Mouse (Mus musculus): ENCODE data around the gene Efcab6.

The Efcab6 gene

GRCm38 (mm10) chr15:83883821-83884220 is 181.4 kb downstream of the Efcab6 start:
- no peak for DNase-seq (ENCODE audit: low spot score in 2 of 2)

GRCm38 (mm10) chr15:83879845-83880244 is 185.3 kb downstream of the Efcab6 start:
- DNase-seq (ENCODE audit: low spot score in 2 of 2): no peak

- no peak for DNase-seq (ENCODE audit: low spot score in 2 of 2)
Measured at GRCm38 (mm10) chr15:83877898-83878297, 187.3 kb downstream of the Efcab6 start.

GRCm38 (mm10) chr15:83877155-83877866 is 187.9 kb downstream of the Efcab6 start:
- DNase-seq (ENCODE audit: low spot score in 2 of 2): no peak

GRCm38 (mm10) chr15:83870936-83871335 is 194.2 kb downstream of the Efcab6 start:
- DNase-seq (ENCODE audit: low spot score in 2 of 2): no peak

- DNase-seq (ENCODE audit: low spot score in 2 of 2): no peak
Measured at GRCm38 (mm10) chr15:83865626-83866025, 199.6 kb downstream of the Efcab6 start.

GRCm38 (mm10) chr15:83857129-83857528 is 208.1 kb downstream of the Efcab6 start:
- no peak for DNase-seq (ENCODE audit: low spot score in 2 of 2)

- no peak for DNase-seq (ENCODE audit: low spot score in 2 of 2)
Measured at GRCm38 (mm10) chr15:83853400-83853811, 211.8 kb downstream of the Efcab6 start.

GRCm38 (mm10) chr15:83848193-83848592 is 217.0 kb downstream of the Efcab6 start:
- DNase-seq (ENCODE audit: low spot score in 2 of 2): no peak

- no peak for DNase-seq (ENCODE audit: low spot score in 2 of 2)
Measured at GRCm38 (mm10) chr15:83847512-83847911, 217.7 kb downstream of the Efcab6 start.

- no peak for DNase-seq (ENCODE audit: low spot score in 2 of 2)
Measured at GRCm38 (mm10) chr15:83846592-83846991, 218.6 kb downstream of the Efcab6 start.

- no peak for DNase-seq (ENCODE audit: low spot score in 2 of 2)
Measured at GRCm38 (mm10) chr15:83845734-83846133, 219.4 kb downstream of the Efcab6 start.

- no peak for DNase-seq (ENCODE audit: low spot score in 2 of 2)
Measured at GRCm38 (mm10) chr15:83842915-83843789, 222.0 kb downstream of the Efcab6 start.

GRCm38 (mm10) chr15:83842419-83842818 is 222.8 kb downstream of the Efcab6 start:
- DNase-seq (ENCODE audit: low spot score in 2 of 2): no peak

GRCm38 (mm10) chr15:83840950-83841719 is 224.0 kb downstream of the Efcab6 start:
- no peak for DNase-seq (ENCODE audit: low spot score in 2 of 2)

GRCm38 (mm10) chr15:83832265-83832664 is 232.9 kb downstream of the Efcab6 start:
- no peak for DNase-seq (ENCODE audit: low spot score in 2 of 2)

- no peak for DNase-seq (ENCODE audit: low spot score in 2 of 2)
Measured at GRCm38 (mm10) chr15:83829226-83829625, 236.0 kb downstream of the Efcab6 start.

GRCm38 (mm10) chr15:83828011-83828410 is 237.2 kb downstream of the Efcab6 start:
- DNase-seq (ENCODE audit: low spot score in 2 of 2): no peak
